Mouse (Mus musculus) small intestine, adult 2 months (tissue): ENCODE measurements at regions not wholly inside any gene's neighbourhood (a gene's known extent, or its start where the extent isn't known, plus 50 kb on each side); places are given as distances from the start of the nearest gene placed in this dataset.

ENCODE experiments used
- CTCF ChIP-seq: fragments of 200-500 bp; IDR thresholded peaks from 2 replicates; pipeline ENCODE4 v1.5.1; 2012; ENCODE audit warnings: low read depth, mild to moderate bottlenecking, control low read depth, inconsistent platforms, low read length, moderate library complexity, mixed read lengths; ENCODE audit not compliant: insufficient replicate concordance, insufficient read length; ENCODE audit errors: extremely low read depth
- POLR2A ChIP-seq: fragments of 200-500 bp; IDR thresholded peaks from 2 replicates; pipeline ENCODE4 v1.6.1; 2012; ENCODE audit warnings: low read depth, mild to moderate bottlenecking, control low read depth, inconsistent platforms, low read length, moderate library complexity

DNA sequence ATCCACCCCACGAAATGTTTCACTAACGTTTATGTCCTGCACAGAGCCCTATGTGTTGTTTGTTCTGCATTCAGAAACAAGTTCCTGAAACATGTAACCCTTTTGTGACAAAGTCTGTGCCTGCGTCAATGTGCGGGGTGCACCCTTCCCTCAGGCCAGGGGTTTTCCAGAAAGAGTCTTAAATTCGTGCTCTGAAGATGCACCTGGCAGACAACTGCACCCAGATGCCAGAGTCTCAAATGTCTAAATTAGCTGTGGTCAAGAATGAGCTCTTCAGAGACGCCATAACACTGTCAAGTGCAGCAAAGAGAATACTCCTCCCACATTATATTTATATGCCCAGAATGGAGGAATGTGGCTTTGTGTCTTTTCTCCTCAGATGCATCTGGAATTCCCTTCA is 341.6 kb upstream of the Intu start:
- no peak for TF ChIP-seq CTCF
- TF ChIP-seq POLR2A, result no peak
